Mouse (Mus musculus) kidney, embryonic 14.5 days (tissue): ENCODE data around the gene Gm49395. TPM values are rescaled to one million over a fixed set of nuclear protein-coding genes. Genes with fewer than 3 reads are reported as not detected.

Experiments used
- ATAC-seq: fragments of 200-750 bp; cut with Nextera tagmentation; 2 replicates; pipeline ENCODE4 v1.8.0; 2017; ENCODE audit warnings: moderate number of reproducible peaks, mild to moderate bottlenecking, moderate TSS enrichment, moderate library complexity; ENCODE audit not compliant: low FRiP score, low TSS enrichment
- H3K27ac ChIP-seq: fragments of 300-500 bp; sonication (generic); 2 replicates; pipeline ENCODE4 v1.5.1; 2014; ENCODE audit warnings: low read depth, mild to moderate bottlenecking, low read length, moderate library complexity, mixed read lengths
- H3K27me3 ChIP-seq: fragments of 300-500 bp; sonication (generic); 2 replicates; pipeline ENCODE4 v1.6.1; 2014; ENCODE audit warnings: mild to moderate bottlenecking, low read length; ENCODE audit not compliant: control insufficient read depth, insufficient read depth
- H3K36me3 ChIP-seq: fragments of 300-500 bp; sonication (generic); 2 replicates; pipeline ENCODE4 v1.6.1; 2014; ENCODE audit warnings: low read length, mixed read lengths; ENCODE audit not compliant: control insufficient read depth, insufficient read depth
- H3K4me1 ChIP-seq: fragments of 300-500 bp; sonication (generic); 2 replicates; pipeline ENCODE4 v1.6.1; 2014; ENCODE audit warnings: low read length, mixed read lengths; ENCODE audit not compliant: control insufficient read depth, insufficient read depth
- H3K4me2 ChIP-seq: fragments of 300-500 bp; sonication (generic); replicated peaks from 2 replicates; pipeline ENCODE4 v1.6.1; 2014; ENCODE audit warnings: low read depth, mild to moderate bottlenecking, low read length
- H3K4me3 ChIP-seq: fragments of 300-500 bp; sonication (generic); 2 replicates; pipeline ENCODE4 v1.5.1; 2014; ENCODE audit warnings: mild to moderate bottlenecking, low read length
- H3K9ac ChIP-seq: fragments of 300-500 bp; sonication (generic); 2 replicates; pipeline ENCODE4 v1.6.1; 2014; ENCODE audit warnings: low read depth, mild to moderate bottlenecking, low read length, moderate library complexity
- H3K9me3 ChIP-seq: fragments of 300-500 bp; sonication (generic); 2 replicates; pipeline ENCODE4 v1.6.1; 2016; ENCODE audit warnings: low read length; ENCODE audit not compliant: control insufficient read depth
- WGBS: fragments of 180-500 bp; shearing (Covaris S2); extraction: QIAGEN DNeasy Blood & Tissue Kit; methylation state at CpG from one replicate; pipeline ENCODE4 v1.1.7; 2014; 5-methylcytosine and 5-hydroxymethylcytosine counted together
- polyA plus RNA-seq: library from polyadenylated mRNA; unstranded; fragments of >200 nt; fragmentation: Nextera tagmentation; extraction: Ambion mirVana; gene quantifications from 2 replicates; pipeline ENCODE4 v1.2.1, GENCODE M21; 2014

Gm49395 gene
- polyA plus RNA-seq, 1 experiment from 2014 or later, result 9.3 TPM

DNA sequence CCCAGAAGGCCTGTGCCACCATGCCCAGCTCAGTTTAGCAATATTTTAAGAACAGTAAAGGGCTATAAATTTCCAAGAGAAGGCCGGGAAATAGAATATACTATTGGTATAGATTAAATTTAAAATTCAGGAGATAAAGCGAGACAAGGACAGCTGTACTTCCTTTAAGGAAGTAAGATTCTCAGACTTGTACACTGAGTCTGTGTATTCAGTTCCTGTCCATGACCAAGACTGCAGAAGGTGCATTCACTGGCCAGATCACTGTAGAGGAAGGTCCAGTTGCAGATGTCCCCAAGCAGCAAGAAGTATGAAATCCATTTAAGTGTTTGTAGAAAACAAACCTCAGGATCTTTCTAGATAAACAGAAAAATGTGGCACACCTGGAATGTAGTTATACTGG, 28.3 kb upstream of the Gm49395 start:
- peaks cover 3% of the 10 kb centered on the region; the same call in 1 of the 2 replicates for H3K4me1 ChIP-seq
- no peak overlapping the region for H3K27ac ChIP-seq
- no peaks in the 10 kb centered on the region for H3K27me3 ChIP-seq

DNA sequence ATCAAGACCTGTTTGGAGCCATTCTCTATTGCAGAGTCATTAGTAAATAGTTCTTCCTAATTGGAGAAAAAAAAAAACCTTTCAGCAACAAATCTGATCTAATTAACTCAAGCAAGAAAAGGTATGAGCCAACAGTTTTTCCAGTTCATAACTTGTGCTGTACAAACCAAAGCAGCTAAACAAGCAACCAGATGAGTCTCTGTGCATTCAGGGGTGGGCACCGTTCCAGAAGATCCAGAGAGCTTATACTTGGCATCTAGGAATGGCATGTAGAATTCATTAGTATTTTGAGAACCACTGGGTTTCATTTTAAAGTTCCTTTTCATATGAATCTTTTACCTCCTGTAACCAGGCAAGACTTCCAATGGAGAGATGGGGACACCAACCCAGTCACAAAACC, 26.1 kb upstream of the Gm49395 start:
- Histone ChIP-seq H3K4me3 (no peak overlapping the region), H3K4me2 (no peak overlapping the region), H3K27ac (no peak overlapping the region), H3K27me3 (no peaks in the 10 kb centered on the region), H3K4me1 (peaks cover 3% of the 10 kb centered on the region; the same call in 1 of the 2 replicates), H3K36me3 (no peaks in the 10 kb centered on the region), H3K9me3 (no peaks in the 10 kb centered on the region), H3K9ac (no peak overlapping the region)
- ATAC-seq, result no peak
- 85% methylated on average over 1 of the region's 1 CpGs for WGBS

More for the DNA sequence above, 28.3 kb upstream of the Gm49395 start:
- no peaks in the 10 kb centered on the region for H3K36me3 ChIP-seq
- no peak for ATAC-seq
- H3K9ac ChIP-seq, result no peak overlapping the region
- no peaks in the 10 kb centered on the region for H3K9me3 ChIP-seq
- H3K4me2 ChIP-seq, result no peak overlapping the region
- no peak overlapping the region for H3K4me3 ChIP-seq
- 78% methylated on average over 2 of the region's 2 CpGs for WGBS

DNA sequence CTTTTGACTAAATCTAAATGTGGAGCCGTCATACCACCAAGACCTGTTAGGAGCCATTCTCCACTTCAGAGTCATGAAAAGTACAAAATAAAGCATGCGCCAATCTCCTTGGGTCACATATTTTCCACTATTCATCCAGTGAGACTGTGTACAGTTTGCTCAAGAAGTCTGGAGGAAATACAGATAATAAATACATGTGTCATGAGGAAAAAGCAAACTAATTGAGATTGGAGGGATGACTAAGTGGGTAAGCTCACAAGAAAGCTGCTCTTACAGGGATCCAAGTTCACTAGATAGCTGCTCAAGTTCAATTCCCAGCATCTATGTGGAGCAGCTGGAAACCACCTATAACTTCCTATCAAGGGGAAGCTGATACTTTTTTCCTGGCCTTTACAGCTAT, 24.8 kb upstream of the Gm49395 start:
- Histone ChIP-seq H3K4me1 (peaks cover 3% of the 10 kb centered on the region; the same call in 1 of the 2 replicates), H3K27me3 (no peaks in the 10 kb centered on the region), H3K36me3 (no peaks in the 10 kb centered on the region), H3K4me2 (no peak overlapping the region), H3K4me3 (no peak overlapping the region), H3K9ac (no peak overlapping the region), H3K27ac (no peak overlapping the region), H3K9me3 (no peaks in the 10 kb centered on the region)
- ATAC-seq, result no peak
- 88% methylated on average over 2 of the region's 2 CpGs for WGBS

DNA sequence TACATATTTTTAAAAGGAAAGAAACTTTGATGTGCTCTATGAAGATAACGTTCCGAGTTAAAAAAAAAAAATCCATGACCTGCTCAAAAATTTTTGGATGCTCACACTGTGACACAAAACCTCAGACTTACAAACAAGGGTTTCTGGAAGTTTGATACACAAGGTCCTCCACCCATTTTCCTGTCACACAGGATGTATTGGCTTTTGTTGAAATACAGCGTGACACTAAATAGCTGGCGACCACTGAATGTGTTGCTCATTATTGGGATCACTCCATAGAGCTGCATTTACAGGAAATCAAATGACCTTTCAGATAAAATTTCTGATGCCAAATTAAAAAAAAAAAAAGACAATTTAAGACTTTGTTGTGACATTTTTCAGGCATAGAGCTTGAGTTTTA, 23.4 kb upstream of the Gm49395 start:
- 92% methylated on average over 4 of the region's 4 CpGs for WGBS
- Histone ChIP-seq H3K4me1 (no peaks in the 10 kb centered on the region), H3K27ac (no peak overlapping the region), H3K4me3 (no peak overlapping the region), H3K9me3 (no peaks in the 10 kb centered on the region), H3K9ac (no peak overlapping the region), H3K4me2 (no peak overlapping the region), H3K27me3 (no peaks in the 10 kb centered on the region), H3K36me3 (no peaks in the 10 kb centered on the region)
- no peak for ATAC-seq

DNA sequence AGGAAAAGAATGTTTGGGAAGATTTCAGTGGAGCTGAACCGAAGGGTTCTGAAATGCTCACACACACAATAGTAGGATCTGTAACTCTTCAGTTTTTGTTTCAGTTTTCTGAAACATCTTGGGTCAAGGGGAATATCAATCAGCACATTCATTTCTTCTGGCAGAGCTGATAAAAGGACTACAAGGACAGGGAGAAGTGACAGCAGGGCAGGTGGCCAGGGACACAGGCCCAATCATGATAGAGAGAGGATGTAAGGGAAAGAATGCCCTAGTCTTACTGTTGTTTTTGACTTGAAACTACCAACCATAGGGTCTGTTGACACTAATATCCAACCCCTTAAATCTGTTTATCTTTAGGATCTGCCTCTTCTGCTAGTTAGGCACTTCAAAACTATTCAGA, 22.8 kb upstream of the Gm49395 start:
- no peak overlapping the region for H3K4me2 ChIP-seq
- H3K36me3 ChIP-seq, result no peaks in the 10 kb centered on the region
- H3K4me3 ChIP-seq, result no peak overlapping the region
- ATAC-seq, result no peak
- no peaks in the 10 kb centered on the region for H3K27me3 ChIP-seq
- no peaks in the 10 kb centered on the region for H3K9me3 ChIP-seq
- WGBS, result 84% methylated on average over 1 of the region's 1 CpGs
- H3K27ac ChIP-seq, result no peak overlapping the region
- no peaks in the 10 kb centered on the region for H3K4me1 ChIP-seq
- no peak overlapping the region for H3K9ac ChIP-seq

DNA sequence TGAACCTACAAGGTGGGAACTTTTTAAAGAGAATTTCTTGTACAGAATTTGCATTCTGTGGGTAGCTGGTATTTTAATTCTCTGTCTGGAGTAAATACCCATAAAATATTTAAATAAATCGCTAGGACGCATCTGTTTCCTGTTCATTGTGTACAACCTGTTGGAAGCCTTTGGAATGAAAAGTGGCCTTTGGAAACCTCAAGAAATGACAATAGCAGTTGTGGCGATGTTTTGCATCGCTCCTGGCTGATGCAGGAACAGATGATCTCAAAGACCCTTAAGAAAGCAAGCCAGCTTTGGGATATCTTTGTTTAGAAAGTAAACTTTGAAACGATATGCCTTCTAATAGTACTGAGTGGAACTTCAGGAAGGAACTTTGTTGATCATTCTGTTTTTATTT, 17.0 kb upstream of the Gm49395 start:
- Histone ChIP-seq H3K4me1 (no peaks in the 10 kb centered on the region), H3K4me2 (no peak overlapping the region), H3K36me3 (no peaks in the 10 kb centered on the region), H3K9me3 (no peaks in the 10 kb centered on the region), H3K4me3 (no peak overlapping the region), H3K27ac (no peak overlapping the region), H3K9ac (no peak overlapping the region), H3K27me3 (no peaks in the 10 kb centered on the region)
- 76% methylated on average over 5 of the region's 5 CpGs for WGBS
- ATAC-seq, result no peak

DNA sequence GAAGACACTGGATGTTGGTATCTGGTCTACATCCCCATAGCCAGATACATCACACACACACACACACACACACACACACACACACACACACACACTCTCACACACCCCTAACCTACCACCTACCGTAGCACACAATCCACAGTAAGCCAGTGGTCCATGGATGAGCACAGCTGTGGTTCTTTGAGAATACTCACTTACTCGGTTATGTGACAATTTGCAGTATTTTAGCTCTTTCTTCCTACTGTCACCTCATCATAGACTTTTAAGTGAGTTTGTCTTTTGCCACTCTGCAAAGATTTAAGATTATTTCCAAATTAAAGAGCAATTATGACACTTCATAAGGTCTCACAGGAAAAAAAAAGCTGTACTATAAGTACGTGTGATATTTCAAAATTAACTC, 16.5 kb upstream of the Gm49395 start:
- 87% methylated on average over 3 of the region's 3 CpGs for WGBS
- no peak for ATAC-seq

DNA sequence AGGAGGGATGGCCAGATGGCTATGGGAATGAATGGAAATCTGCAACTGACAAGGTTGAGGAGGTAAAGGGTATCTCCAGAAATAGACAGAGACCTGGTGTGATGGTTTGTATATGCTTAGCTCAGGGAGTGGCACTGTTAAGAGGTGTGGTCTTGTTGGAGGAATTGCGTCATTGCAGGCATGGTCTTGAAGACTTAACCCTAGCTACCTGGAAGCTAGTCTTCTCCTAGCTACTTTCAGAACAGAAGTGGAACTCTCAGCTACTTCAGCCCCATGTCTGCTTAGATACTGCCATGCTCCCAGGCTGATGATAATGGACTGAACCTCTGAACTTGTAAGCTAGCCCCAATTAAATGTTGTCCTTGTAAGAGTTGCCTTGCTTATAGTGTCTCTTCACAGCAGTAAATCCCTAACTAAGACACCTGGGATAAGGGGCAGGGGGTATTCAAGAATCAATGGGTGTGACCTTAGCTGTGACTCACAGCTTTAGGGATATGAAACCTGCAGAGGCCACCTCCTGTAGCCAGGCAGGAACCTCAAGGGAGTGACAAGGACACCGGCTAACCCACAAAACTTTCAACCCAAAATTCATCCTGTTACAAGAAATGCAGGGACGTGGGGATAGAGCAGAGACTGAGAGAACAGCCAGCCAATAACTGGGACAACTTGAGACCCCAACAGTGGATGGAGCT, 15.4 kb upstream of the Gm49395 start:
- Histone ChIP-seq H3K27me3 (no peaks in the 10 kb centered on the region), H3K4me2 (no peak overlapping the region), H3K27ac (no peak overlapping the region), H3K9ac (no peak overlapping the region), H3K4me3 (no peak overlapping the region), H3K36me3 (no peaks in the 10 kb centered on the region), H3K4me1 (no peaks in the 10 kb centered on the region), H3K9me3 (no peaks in the 10 kb centered on the region)
- ATAC-seq, result no peak
- 83% methylated on average over 3 of the region's 3 CpGs for WGBS

More for the DNA sequence above, 16.5 kb upstream of the Gm49395 start:
- H3K9me3 ChIP-seq, result no peaks in the 10 kb centered on the region
- no peaks in the 10 kb centered on the region for H3K36me3 ChIP-seq
- no peak overlapping the region for H3K27ac ChIP-seq
- H3K4me3 ChIP-seq, result no peak overlapping the region
- no peak overlapping the region for H3K4me2 ChIP-seq
- H3K27me3 ChIP-seq, result no peaks in the 10 kb centered on the region
- no peaks in the 10 kb centered on the region for H3K4me1 ChIP-seq
- no peak overlapping the region for H3K9ac ChIP-seq

DNA sequence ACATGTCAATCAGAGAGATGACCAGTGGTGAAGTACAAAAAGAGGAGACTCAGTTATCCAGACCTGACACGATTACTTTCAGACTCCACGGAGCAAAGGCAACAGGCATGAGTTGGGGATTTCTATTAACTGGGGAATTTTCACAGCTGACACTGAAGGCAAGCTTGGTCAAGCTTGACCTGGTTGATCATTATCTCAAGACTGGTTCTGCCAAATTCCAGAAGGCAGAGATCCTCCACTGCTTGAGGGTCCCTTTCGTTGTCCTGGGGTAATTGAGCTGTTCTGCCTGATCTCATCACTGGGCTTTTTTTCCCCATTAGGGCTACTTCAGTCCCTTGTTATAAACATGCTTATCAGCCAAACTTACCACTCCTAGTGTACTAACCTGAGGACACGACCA, 7.9 kb upstream of the Gm49395 start:
- Histone ChIP-seq H3K27ac (no peak overlapping the region; the same call in 1 of the 2 replicates), H3K4me1 (no peaks in the 10 kb centered on the region), H3K4me2 (no peak overlapping the region), H3K9me3 (no peaks in the 10 kb centered on the region), H3K4me3 (no peak overlapping the region), H3K36me3 (no peaks in the 10 kb centered on the region), H3K27me3 (no peaks in the 10 kb centered on the region), H3K9ac (no peak overlapping the region)
- peak; percentile 73; the same call in 1 of the 2 replicates for ATAC-seq
- WGBS, result 60% methylated on average over 4 of the region's 4 CpGs
